Mouse (Mus musculus): ENCODE results near the gene Cpne4.

Gene Cpne4

GRCm38 (mm10) chr9:104693145-104693544, 146.1 kb downstream of the Cpne4 start:
- DNase-seq = no peak

DNA sequence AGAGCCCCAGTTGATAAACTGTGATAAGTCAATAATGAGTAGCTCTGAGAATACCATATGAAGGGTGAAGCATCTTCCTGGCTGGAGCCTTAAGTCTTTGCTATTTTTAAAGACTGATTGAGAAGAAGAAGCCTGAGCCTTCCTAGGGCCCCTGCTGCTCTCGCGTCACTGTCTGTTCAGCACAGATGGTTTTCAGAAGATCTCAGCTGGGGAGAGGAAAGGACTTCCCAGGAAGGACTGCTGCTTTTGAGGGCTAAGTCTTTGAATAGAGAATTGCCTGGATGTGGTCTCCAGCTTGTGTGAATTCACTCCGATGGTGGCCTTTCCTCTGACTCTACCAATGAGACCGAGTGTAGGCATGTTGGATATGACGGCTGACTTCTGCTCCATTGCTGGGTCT, 163.7 kb downstream of the Cpne4 start:
- DNase-seq = no peak

GRCm38 (mm10) chr9:104725311-104725710, 178.2 kb downstream of the Cpne4 start:
- DNase-seq = peak; percentile 52

GRCm38 (mm10) chr9:104742661-104743380, 195.7 kb downstream of the Cpne4 start:
- peak; percentile 28 for DNase-seq

DNA sequence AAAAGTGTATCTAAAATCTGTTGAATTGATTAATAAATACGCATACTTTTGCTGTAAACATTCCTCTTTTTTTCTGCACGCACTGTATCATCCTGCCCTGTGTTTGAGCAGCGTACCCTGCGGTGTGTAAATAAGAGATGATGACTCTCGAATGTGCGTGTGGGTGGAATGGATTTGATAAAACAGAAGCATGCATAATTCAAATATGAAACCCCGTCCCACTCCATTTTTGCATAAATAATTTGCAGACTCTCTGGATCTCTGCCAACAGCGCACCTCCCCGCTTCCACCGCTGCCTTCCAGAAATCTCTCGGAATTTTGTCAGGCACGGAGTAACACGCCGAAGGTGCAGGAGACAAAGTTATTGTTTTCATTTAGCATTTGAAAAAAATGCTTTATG, 208.4 kb downstream of the Cpne4 start:
- peak; percentile 27 for DNase-seq

DNA sequence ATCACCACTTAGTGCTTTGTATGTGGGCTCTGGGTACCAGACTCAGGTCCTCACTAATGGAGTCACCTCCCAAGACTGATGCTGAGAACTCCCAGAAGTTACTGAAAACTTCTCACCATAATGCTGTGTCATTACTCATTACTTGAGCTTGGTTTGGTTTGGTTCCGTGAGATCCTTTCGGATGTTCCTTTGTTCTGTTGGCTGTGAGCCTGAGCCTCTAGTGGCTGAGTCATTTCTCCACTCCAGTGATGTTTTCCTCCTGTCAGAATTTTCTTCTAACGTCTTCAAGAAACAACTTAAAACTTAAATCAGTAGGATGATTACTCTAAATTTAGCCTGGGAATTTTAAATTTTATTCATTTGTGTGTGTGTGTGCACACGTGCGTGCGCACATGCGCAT, 212.9 kb downstream of the Cpne4 start:
- no peak for DNase-seq

DNA sequence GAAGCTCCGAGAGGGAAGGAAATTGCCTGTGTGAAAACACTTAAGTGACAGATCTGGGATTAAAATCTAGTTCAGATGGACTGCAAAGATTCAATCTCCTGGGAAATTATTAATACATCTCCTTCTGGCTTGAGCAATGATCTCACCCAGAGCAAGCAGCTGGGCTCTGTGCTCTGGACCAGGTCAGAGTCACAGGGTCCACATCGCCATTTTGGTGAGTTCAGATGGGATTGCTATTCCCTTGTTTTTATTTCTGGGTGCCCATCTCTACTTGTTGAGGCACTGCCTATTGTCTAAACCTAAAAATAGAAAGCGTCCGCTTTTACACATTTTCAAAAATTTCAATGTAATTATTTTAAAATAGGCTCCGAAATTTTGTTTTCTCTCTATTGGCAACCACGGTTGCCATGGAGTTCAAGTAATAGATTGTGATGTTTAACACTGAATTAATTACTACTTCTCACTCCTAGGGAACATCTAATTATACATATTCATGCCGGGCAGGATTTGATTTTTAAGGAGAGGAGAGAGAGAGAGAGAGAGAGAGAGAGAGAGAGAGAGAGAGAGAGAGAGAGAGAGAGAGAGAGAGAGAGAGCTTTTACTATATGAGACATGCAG, 229.2 kb downstream of the Cpne4 start:
- DNase-seq = no peak

DNA sequence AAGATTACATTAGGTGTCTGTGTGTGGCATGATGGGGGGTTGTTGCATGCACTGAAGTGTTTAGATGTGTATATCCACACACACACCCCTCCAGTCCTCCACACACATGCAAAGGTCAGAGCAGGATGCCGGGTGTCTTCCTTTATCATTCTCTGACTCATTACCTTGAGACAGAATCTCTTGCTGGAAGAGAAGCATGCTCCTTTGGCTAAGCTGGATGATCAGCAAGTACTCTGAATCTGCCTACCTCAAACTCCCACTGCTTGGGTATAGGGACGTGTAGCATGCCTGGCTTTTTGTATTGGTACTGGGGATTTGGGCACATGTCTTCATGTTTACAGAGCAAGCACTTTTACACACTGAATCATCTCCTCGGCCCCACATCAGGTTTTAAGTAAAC, 230.0 kb downstream of the Cpne4 start:
- no peak for DNase-seq

GRCm38 (mm10) chr9:104777780-104778179, 230.7 kb downstream of the Cpne4 start:
- peak; percentile 44 for DNase-seq

- no peak for DNase-seq
Measured at GRCm38 (mm10) chr9:104796601-104797000, 249.5 kb downstream of the Cpne4 start.

DNA sequence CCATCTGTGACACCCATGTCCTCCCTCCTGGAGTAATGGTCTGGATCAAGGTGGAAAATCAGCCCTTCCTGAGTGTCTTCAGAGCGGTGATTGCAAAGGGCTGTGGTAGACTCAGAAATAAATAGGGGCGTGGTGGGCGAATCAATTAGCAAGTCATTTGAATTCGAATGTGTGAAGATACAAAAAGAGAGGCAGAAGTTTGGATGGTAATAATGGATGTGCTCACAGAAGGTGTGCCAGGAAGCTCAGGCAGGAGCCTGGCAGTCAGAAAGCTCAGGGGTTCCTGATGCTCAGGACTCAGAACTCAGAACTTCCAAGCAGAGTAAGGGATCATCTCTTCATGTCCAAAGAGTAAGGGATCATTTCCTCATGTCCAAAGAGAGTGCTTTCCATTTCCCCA, 257.7 kb downstream of the Cpne4 start:
- DNase-seq = no peak

DNA sequence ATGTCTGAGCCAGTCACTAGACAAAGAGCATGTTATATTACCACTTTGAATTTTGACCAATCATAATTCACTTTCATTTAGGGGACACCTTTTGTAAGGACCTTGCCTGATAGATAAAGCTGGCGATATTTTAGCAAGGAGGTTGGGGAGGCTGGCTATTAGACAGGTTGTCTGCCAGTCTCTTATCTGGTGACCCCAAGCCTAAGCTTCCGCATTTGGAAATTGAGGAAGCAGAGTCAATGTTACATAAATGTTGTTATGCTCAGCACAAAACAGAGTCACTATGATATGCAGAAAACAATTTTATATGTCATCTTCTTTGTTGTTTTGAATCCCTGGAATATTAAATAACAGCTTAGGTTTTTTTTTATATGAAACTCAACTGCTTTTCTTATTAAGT, 267.6 kb downstream of the Cpne4 start:
- DNase-seq = no peak

GRCm38 (mm10) chr9:104828646-104829045, 281.6 kb downstream of the Cpne4 start:
- no peak for DNase-seq

GRCm38 (mm10) chr9:104832934-104833539, 286.0 kb downstream of the Cpne4 start:
- DNase-seq = no peak

GRCm38 (mm10) chr9:104837931-104838330, 290.8 kb downstream of the Cpne4 start:
- DNase-seq = no peak

DNA sequence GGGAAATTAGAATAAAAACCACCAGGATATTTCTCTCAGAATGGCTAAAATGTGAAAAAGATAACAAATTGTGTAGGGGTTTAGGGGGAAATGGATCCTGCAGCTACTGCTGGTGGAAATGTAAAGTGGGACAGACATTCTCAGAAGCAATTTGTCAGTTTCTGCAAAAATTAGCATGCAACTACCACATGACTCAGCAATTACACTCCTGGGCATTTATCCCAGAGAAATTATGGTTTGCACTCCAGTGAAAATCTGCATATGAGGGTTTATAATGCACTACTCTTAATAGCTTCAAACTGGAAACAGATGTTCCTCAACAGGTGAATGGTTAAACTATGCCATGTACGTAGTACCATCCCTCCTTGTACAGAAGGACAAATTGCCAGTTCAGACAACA, 294.2 kb downstream of the Cpne4 start:
- peak; percentile 29 for DNase-seq

DNA sequence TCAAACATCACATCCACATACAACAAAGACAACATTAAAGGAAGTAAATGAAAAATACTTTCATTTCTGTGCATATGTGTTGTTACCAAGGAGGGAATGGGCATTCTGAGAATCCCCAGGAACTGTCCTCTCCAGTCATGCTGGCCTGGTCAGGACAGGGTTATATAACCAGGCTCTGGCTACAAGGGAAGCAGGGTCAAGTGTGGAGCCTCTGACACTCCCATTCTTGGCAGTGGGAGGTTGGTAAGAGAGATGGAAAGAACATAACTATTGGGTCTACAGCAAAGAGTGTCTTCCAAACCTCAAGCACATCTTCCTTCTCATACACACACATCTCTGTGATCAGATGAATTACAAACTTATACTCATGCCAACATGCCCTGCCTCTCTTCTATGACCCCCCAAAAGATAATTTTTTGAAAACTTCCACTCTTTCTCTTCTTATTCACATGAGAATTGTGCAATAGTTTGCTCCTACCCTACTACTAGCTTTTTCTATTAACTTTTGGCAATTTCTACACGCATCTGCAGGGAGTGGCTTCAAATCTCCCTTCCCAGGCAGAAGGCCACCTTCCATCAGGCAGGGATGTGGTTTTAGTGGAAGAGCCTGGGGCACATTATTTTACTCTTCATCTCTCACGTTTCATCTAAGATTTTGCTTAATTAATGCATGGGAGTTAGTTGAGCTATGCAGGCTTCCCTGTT, 298.3 kb downstream of the Cpne4 start:
- DNase-seq = no peak

- DNase-seq = no peak
Measured at GRCm38 (mm10) chr9:104853701-104854100, 306.6 kb downstream of the Cpne4 start.

- DNase-seq = no peak
Measured at GRCm38 (mm10) chr9:104854245-104854921, 307.3 kb downstream of the Cpne4 start.

DNA sequence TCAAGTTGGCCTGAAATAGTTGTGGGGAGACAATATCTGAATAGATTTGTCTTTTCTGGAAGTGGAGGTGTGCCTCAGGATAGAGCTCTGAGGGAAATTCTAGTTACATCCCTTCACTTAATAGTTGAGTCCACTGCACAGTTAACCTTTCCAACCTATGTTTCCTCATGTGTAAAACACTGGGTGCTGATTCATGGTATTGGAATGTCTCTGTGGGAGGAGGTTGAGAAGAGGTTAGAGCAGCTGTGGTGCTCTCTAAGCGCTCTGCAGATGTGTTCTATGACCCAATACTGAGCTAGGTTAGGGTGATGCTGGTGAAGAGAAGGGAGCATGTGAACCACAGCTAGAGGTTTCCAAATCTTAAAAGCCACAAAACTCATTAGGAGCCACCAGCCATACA, 318.7 kb downstream of the Cpne4 start:
- no peak for DNase-seq

GRCm38 (mm10) chr9:104872586-104872985, 325.5 kb downstream of the Cpne4 start:
- no peak for DNase-seq

DNA sequence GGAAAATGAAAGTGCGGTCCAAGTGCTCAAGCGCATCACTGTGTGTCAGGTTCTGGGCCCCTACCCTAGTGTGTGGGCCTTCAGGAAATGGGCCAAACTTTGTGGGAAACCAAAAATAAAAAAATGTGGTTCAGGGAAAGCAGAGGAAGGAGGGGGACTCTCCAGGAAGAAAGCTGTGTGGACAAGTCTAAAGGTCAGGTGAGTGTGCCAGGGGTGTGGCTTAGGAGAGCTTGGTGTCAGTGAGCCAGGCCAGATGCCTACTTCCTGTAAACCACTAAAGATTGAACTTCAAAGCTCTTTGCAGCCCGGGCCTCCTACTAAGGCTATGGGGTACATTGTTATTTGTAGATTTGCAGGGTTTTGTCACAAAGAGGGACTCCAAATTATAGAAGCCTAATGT, 327.1 kb downstream of the Cpne4 start:
- DNase-seq = no peak

- DNase-seq = no peak
Measured at GRCm38 (mm10) chr9:104877014-104877413, 329.9 kb downstream of the Cpne4 start.

Measured in layer of hippocampus, adult 9-11 months (tissue).